Mouse (Mus musculus) thymus, postnatal 0 days (tissue): ENCODE data around the gene Mark4. TPM values are rescaled to one million over a fixed set of nuclear protein-coding genes. Genes with fewer than 3 reads are reported as not detected.

Experiments
- DNase-seq: peaks from one replicate; pipeline ENCODE4 v3.0.0-alpha.2; 2015; ENCODE audit warnings: low spot score
- polyA plus RNA-seq: library from polyadenylated mRNA; unstranded; fragments of >200 nt; fragmentation: Nextera tagmentation; extraction: Ambion mirVana; gene quantifications from 2 replicates; pipeline ENCODE4 v1.2.1, GENCODE M21; 2015

Gene Mark4
- polyA plus RNA-seq, 1 experiment from 2014 or later, result 9.0 TPM

GRCm38 (mm10) chr7:19470308-19470707 is 11.7 kb upstream of the Mark4 start:
- DNase-seq, result no peak

DNA sequence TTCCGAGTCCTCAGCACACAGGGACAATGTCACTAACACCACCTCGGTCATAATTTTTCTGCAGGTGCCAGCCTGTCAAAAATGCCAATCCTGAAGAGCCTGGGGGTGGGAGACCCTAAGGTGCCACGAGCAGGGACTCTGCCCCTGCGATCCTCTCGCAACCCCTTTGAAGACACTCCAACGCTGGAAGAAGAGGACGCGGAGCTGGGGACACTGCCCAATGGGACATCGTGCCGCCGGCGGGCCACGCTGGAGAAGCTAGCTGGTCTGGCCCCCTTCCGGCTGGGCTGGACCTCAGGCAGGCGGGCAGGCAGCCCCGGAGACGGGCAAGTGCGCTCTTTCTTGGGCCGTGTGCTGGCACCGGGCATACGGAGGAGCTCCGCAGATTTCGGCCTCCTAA is 10.8 kb upstream of the Mark4 start:
- DNase-seq, result no peak

- no peak for DNase-seq
Measured at GRCm38 (mm10) chr7:19468279-19468678, 9.7 kb upstream of the Mark4 start.

DNA sequence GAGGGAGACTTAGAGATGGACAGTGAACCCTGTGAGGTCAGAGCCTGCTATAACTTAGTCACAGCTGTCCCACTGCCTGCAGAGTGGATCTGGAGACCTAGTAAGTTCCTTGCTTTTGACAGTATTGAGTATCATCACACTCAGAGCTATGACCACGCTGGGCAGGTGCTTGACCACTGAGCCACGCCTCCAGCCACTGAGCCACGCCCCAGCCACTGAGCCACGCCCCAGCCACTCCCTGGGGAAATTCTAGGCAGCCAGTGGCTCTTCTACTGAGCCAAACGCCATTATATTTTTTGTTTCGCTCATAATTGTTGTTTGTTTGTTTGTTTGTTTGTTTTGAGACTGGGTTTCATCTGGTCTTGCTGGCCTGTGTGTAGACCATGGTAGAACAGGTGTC is 9.0 kb upstream of the Mark4 start:
- DNase-seq, result no peak

- no peak for DNase-seq
Measured at GRCm38 (mm10) chr7:19466602-19467145, 8.1 kb upstream of the Mark4 start.

DNA sequence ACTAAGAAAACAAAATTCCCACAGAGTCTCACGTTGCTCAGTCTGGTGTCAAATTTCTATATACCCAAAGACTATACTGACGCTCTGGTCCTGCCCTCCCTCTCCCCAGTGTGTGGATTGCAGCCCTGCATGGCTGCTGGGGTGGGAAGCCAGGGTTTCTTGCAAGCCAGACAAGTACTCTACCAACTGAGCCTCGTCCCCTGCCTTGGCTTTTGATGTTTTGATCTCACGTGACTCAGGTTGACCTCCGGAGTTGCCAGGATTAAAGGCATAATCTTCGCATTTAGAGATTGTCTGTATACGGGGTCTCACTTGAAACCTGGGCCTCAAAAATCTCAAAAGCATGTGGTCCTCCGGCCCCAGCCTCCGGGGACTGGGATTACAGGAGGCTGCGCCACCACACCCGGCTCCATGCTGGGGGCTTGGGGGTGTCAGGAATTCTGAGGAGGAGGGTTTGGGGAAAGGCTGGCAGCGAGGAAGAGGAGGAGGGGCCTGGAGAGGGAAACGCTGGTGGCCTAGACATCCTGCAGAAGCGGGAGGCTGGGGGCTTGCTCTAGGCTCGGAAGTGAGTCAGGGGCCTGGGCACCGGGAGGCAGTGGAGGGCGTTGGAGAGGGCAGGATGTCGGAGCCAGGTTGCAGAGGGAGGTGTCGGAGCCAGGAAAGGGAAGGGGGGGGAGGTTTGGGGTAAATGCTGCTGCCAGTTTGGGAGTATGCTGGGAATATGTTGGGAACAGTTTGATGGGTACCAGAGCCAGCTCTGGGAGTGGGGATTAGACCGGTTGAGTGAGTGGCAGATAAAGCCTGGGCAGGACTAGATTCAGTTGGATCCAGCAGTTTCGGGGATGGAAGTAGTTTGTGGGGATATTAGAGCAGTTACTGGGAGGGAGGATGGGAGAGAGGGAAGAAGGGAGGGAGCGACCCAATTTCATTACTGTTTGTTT is 6.0 kb upstream of the Mark4 start:
- no peak for DNase-seq

DNA sequence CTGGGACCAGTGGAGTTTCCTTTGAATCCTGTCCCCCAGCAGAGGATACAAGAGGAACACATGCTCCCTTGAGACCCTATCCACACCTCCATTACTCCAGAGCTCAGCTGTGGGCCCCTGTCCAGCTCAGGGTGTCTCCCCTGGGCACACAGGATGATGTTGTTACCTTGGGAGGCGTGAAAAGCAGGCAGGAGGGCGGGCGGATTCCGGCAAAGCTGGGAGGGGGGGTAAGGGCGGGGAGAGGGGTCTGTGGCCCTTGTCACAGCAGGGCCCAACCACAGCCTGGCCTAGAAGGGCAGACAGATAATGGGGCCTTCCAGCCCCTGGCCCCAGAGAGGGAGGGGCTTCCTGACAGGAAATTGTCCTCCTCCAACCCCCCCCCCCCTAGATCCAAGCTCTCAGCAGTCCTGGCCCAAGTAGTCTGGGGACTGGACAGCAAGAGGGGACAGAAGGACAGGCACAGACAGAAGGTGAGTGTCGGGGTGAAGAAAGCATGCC is 4.3 kb upstream of the Mark4 start, which contains the start of gene Exoc3l2:
Gene Exoc3l2 (plus strand): TSS at position 448 of the 498 bp plus-strand sequence.
- DNase-seq, result no peak

- no peak for DNase-seq
Measured at GRCm38 (mm10) chr7:19462443-19462842, 3.8 kb upstream of the Mark4 start.

GRCm38 (mm10) chr7:19461488-19461887 is 2.9 kb upstream of the Mark4 start:
- peak; percentile 68 for DNase-seq

GRCm38 (mm10) chr7:19460500-19460899 is 1.9 kb upstream of the Mark4 start:
- DNase-seq, result no peak

DNA sequence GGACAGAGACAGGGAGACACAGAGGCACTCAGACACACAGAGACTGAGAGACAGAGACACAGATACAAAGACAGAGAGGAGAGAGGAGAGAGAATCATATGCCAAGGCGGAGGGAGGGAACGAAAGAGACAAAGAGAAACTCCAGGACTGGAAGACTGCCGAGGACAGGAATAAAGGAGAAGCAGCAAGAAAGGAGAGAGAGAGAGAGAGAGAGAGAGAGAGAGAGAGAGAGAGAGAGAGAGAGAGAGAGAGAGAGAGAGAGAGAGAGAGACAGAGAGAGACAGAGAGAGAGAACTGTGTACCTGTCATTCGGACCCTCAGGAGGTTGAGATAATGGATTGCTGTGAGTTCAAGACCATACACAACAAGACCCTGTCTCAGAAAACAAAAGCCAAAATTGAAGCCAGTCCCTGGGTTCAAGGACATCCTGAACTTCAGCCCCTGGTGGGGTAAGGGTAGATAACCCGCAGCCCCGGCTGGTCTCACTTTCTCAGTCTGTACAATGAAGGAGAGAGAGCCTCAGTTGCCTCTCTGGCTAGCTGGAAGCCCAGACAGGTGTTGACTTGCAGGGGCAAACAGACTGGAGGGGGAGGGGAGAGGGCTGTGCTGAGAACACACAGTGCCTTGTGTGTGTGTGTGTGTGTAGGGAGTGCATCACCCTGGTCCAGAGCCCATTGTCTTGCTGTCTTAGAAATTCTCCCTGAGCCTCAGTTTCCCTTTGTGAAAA is 686 bp upstream of the Mark4 start:
- DNase-seq, result no peak

DNA sequence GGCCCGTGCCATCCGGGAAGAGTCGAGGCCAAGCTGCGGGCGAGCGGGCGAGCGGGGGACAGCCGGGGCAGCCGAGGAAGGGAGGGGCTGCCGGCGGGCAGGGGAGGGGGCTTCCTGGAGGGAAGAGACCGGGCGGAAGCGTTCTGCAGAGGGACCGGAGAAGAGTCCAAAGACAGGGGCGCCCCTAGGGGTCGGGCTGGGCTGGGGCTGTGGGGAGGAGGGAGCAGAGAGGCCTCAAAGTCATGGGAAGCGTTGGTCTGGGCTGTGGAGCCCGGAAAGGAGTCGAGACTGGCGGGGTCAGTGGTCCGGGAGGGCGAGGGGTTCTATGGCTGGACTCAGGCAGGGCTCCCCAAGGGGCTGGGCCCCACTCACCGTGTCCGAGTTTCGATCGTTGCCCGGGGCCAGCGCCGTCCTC is 542 bp downstream of the Mark4 start:
- peak; percentile 73 for DNase-seq

GRCm38 (mm10) chr7:19457414-19458071 is 1.1 kb downstream of the Mark4 start:
- DNase-seq, result no peak

- no peak for DNase-seq
Measured at GRCm38 (mm10) chr7:19456628-19457027, 2.0 kb downstream of the Mark4 start.

DNA sequence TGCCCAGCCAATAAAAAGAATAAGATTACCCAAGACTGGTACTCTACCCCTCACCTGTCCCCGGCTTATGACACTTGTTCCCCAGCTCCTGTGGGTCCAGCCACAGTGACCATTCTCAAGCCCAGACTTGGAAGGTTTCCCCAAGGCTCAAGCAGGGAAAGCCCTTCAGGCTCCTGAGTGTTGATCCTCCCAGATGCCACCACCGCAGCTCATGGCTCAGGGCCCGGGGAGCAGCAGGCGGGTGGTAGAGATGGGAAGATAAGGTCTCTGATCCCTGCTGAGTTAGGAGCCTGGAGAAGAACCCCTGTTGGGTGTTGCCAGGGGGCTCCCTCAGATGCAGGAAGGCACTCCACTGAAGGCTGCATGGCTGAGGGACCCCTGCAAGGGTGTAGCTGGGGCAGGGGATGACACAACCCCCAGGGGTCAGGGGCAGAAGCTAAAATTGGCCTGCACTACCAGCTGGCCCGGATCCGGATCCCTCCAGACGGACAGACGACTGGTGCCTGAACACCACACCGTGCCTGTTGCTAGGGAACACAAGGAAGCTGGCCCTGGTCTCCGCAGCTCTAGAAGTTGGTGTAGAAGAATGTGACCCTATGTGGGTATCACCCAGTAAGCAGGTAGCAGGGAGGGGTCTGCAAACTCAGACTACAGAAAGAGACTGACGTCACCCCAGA is 2.7 kb downstream of the Mark4 start:
- no peak for DNase-seq

GRCm38 (mm10) chr7:19455186-19455585 is 3.4 kb downstream of the Mark4 start:
- no peak for DNase-seq

DNA sequence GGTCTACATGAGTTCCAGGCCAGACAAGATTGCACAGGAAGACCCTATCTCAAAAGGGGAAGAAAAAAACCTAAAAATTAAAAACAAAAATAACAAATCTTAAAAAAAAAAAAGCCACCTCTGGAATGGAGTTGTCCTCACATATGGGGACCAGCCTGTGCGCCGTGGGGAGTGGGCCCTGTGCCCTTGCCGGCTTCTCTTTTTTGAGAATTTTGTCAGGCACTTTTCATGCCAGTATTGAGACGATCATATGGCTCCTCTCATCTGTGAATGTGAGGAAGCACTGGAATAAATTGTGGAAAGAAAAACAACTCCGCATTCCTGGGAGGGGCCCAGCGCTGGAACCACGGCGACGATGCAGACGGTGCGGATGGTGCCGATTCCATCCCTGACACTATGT is 9.5 kb downstream of the Mark4 start:
- DNase-seq, result no peak

DNA sequence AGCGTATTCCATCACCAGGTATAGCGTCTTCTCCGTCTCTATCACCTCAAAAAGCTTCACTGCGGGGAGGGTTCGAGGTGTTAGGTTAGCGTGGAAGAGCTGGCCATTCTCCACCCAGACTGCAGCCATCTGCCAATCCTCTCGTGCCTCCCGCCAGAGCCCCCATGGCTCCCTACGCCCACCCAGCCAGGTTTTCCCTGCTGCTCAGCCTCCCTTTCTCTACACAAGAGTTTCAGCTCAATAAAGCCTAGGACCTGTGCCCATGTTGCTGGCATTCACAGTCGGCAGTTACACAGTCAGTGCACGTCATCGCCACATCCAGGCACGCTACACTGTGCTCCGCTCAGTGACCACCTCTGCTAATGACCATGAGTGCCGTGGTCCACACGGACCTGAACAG is 10.9 kb downstream of the Mark4 start:
- no peak for DNase-seq

GRCm38 (mm10) chr7:19444801-19445200 is 13.8 kb downstream of the Mark4 start:
- DNase-seq, result no peak

- peak; percentile 63 for DNase-seq
Measured at GRCm38 (mm10) chr7:19443344-19443743, 15.3 kb downstream of the Mark4 start.
